ENCODE assay signal across 20 mouse cellular contexts in the genomic region with DNA sequence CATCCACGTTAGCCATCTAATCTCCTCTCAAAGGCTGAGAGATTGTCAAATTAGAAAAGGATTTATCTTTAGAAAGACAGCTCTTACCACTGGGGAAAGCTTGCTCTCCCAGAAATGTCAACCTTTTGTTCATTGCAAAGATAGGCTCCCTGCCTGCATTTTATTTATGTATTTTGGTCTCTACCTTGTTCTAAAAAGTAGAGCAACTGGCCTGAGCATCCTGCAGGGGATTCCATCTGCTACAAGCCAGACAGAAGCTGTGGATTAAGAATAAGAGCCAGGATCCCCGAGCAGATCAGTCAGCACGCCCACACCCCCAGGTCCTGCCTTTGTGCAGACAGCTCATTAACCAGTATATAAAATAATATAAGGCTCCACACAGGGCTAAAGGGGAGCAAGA. TPM values are rescaled to one million over a fixed set of nuclear protein-coding genes. Genes with fewer than 3 reads are reported as not detected.
DNase-seq lines count a peak whose midpoint lies in the region; ATAC-seq and TF ChIP-seq lines count a peak whose summit lies in the region.
"Had no signal": no experiment of that assay in that cellular context is flagged by ENCODE, and none has a peak within 500 bp of the region (broad histone marks: within the 10 kb centered on the region; RNA-seq: fewer than 3 reads in every experiment).

No protein-coding gene starts in this region.

- no peak overlapping the region for H3K27ac ChIP-seq in midbrain, embryonic 15.5 days
- no peak overlapping the region for H3K27ac ChIP-seq in midbrain, postnatal 0 days (ENCODE audit: low read depth, low read length)
- peak overlapping the region; percentile 99; the same call in 1 of the 2 replicates for H3K27ac ChIP-seq in cerebellum, adult 2 months (ENCODE audit: insufficient read depth, low read length)
- H3K27ac ChIP-seq: embryonic facial prominence, embryonic 15.5 days; hindbrain, embryonic 10.5 days; hindbrain, postnatal 0 days; liver, embryonic 12.5 days; neural tube, embryonic 12.5 days had no signal

- H3K9me3 ChIP-seq in midbrain, embryonic 15.5 days = no peaks in the 10 kb centered on the region
- no peaks in the 10 kb centered on the region for H3K9me3 ChIP-seq in midbrain, postnatal 0 days (ENCODE audit: low read length)
- H3K9me3 ChIP-seq: embryonic facial prominence, embryonic 15.5 days; liver, embryonic 12.5 days; neural tube, embryonic 12.5 days had no signal

- H3K9ac ChIP-seq in midbrain, embryonic 15.5 days = no peak overlapping the region
- H3K9ac ChIP-seq in midbrain, postnatal 0 days (replicated peaks; ENCODE audit: low read length, poor library complexity, severe bottlenecking) = no peak overlapping the region
- H3K9ac ChIP-seq: embryonic facial prominence, embryonic 15.5 days; liver, embryonic 12.5 days; neural tube, embryonic 12.5 days had no signal

- H3K27me3 ChIP-seq in midbrain, embryonic 15.5 days (replicated peaks) = no peaks in the 10 kb centered on the region
- no peaks in the 10 kb centered on the region for H3K27me3 ChIP-seq in midbrain, postnatal 0 days (ENCODE audit: insufficient read depth, low read length)
- no peaks in the 10 kb centered on the region for H3K27me3 ChIP-seq in cerebellum, adult 2 months (ENCODE audit: control insufficient read depth, insufficient read depth, low read length)
- H3K27me3 ChIP-seq: CH12.LX; embryonic facial prominence, embryonic 15.5 days; liver, embryonic 12.5 days; neural tube, embryonic 12.5 days had no signal

- no peak overlapping the region for H3K4me3 ChIP-seq in midbrain, embryonic 15.5 days
- H3K4me3 ChIP-seq in midbrain, postnatal 0 days (ENCODE audit: low read depth, low read length) = no peak overlapping the region
- H3K4me3 ChIP-seq in cerebellum, adult 2 months (replicated peaks; ENCODE audit: insufficient read depth, low read depth, low read length) = no peak overlapping the region
- H3K4me3 ChIP-seq: embryonic facial prominence, embryonic 15.5 days; hindbrain, embryonic 10.5 days; liver, embryonic 12.5 days; megakaryocyte, embryonic 14.5 days; neural tube, embryonic 12.5 days had no signal

- peaks cover 12% of the 10 kb centered on the region; the same call in 1 of the 2 replicates for H3K4me1 ChIP-seq in midbrain, embryonic 15.5 days
- H3K4me1 ChIP-seq in midbrain, postnatal 0 days (ENCODE audit: insufficient read depth, low read length) = no peaks in the 10 kb centered on the region
- peaks cover 49% of the 10 kb centered on the region for H3K4me1 ChIP-seq in cerebellum, adult 2 months (ENCODE audit: control insufficient read depth, insufficient read depth, low read length)
- H3K4me1 ChIP-seq: embryonic facial prominence, embryonic 15.5 days; liver, embryonic 12.5 days; megakaryocyte, embryonic 14.5 days had no signal

- WGBS in midbrain, embryonic 15.5 days = 8% methylated on average over 3 of the region's 3 CpGs
- WGBS in midbrain, postnatal 0 days = 26% methylated on average over 3 of the region's 3 CpGs
- WGBS in cerebellum, adult 2 months = 7% methylated on average over 3 of the region's 3 CpGs

- ATAC-seq in frontal cortex, adult (ENCODE audit: low TSS enrichment) = peak; percentile 36
- 0 out of 2 replicates have a peak, but pooled peaks have one; percentile 37 for ATAC-seq in midbrain, embryonic 15.5 days (replicated peaks)
- no peak for ATAC-seq in midbrain, postnatal 0 days (ENCODE audit: low FRiP score)
- ATAC-seq: hindbrain, postnatal 0 days; liver, embryonic 12.5 days had no signal

- TF ChIP-seq CTCF in midbrain, postnatal 0 days (IDR thresholded peaks at IDR 0.05) = no peak
- no peak for TF ChIP-seq CTCF in cerebellum, adult 2 months (IDR thresholded peaks at IDR 0.05; ENCODE audit: borderline replicate concordance, insufficient read depth, low read depth, low read length)

- H3K36me3 ChIP-seq in midbrain, embryonic 15.5 days (replicated peaks) = no peaks in the 10 kb centered on the region
- H3K36me3 ChIP-seq in midbrain, postnatal 0 days (ENCODE audit: insufficient read depth, low read length) = no peaks in the 10 kb centered on the region
- H3K36me3 ChIP-seq: embryonic facial prominence, embryonic 15.5 days; hindbrain, embryonic 10.5 days; liver, embryonic 12.5 days; neural tube, embryonic 12.5 days had no signal

- H3K4me2 ChIP-seq in midbrain, embryonic 15.5 days = no peak overlapping the region
- H3K4me2 ChIP-seq in midbrain, postnatal 0 days (ENCODE audit: low read depth, low read length, poor library complexity, severe bottlenecking) = no peak overlapping the region
- H3K4me2 ChIP-seq: embryonic facial prominence, embryonic 15.5 days; liver, embryonic 12.5 days; neural tube, embryonic 12.5 days had no signal

- TF ChIP-seq POLR2A in cerebellum, adult 2 months (IDR thresholded peaks at IDR 0.05; ENCODE audit: borderline replicate concordance, insufficient read depth, low read length) = no peak

- DNase-seq in frontal cortex, postnatal 10 days (ENCODE audit: low spot score in 2 of 2) = no peak
- no peak for DNase-seq in midbrain, postnatal 0 days (ENCODE audit: low spot score)
- DNase-seq in cerebellum, adult 2 months = peak; percentile 77 to 93
- DNase-seq in cerebellum, postnatal 36 days = peak; percentile 75 to 80
- DNase-seq in spleen, postnatal 36 days (ENCODE audit: low spot score in 2 of 2) = no peak
- DNase-seq: gastrocnemius, postnatal 36 days; kidney, adult 11 months; kidney, postnatal 10 days; lung, adult 2 months; right cerebral cortex, postnatal 14 days had no signal

RNA-seq across cellular contexts. Expression of a gene that starts 16.8 kb away (rescaled TPM):
- 6.5 and 7.1 TPM in 2 replicates for polyA plus RNA-seq in midbrain, embryonic 15.5 days (2015; fragmentation: Nextera tagmentation; extraction: Ambion mirVana)
- 36.8 and 42.2 TPM in 2 replicates for total RNA-seq in midbrain, postnatal 0 days (2014; rRNA removed)
- polyA plus RNA-seq in midbrain, postnatal 0 days (2015; fragmentation: Nextera tagmentation; extraction: Ambion mirVana) = 12.9 and 13.7 TPM in 2 replicates
- 89.2 and 103 TPM in 2 replicates for polyA plus RNA-seq in cerebellum, adult 2 months (2012; rRNA removed)
- total RNA-seq: CH12.LX, MEL had no signal

Comparison
In these comparisons a context has a peak if more than half of its experiments do, and no peak if none do; other contexts are left out.
1. DNase-seq: peak in cerebellum, adult 2 months (2 of 2) and cerebellum, postnatal 36 days (2 of 2); none in frontal cortex, postnatal 10 days (0 of 2), midbrain, postnatal 0 days (single experiment) and spleen, postnatal 36 days (0 of 2).